Mouse (Mus musculus): ENCODE measurements around the gene Tmem232.

DNA sequence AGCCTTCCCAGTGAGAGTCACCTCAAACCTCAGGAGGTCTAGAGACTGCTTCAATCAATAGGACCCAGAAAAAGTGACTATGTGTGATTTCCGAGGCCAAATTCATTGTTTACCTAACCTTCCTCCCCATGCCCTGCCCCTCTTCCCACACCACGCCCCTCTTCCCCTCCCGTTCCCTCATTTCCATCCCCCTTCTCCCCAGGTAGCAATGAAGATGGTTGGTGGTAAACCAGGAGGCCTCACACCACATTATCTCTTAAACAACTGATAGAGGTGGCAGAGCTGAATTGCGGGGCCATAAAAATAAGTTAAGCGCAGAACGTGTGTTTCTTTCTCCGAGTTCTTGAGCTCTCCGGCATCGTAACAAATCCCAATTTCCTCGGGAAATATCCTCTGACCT is 55.9 kb downstream of the Tmem232 start:
- TF ChIP-seq CTCF (IDR thresholded peaks at IDR 0.05; ENCODE audit: low read depth) (no peak), EP300 (IDR thresholded peaks at IDR 0.05; ENCODE audit: low read depth) (no peak)

Measured in liver, postnatal 0 days (tissue).